Mouse (Mus musculus) midbrain, embryonic 14.5 days (tissue): ENCODE results near the gene Ap1s1. TPM values are rescaled to one million over a fixed set of nuclear protein-coding genes. Genes with fewer than 3 reads are reported as not detected.

Experiments used
- ATAC-seq: fragments of 200-750 bp; cut with Nextera tagmentation; 2 replicates; pipeline ENCODE4 v1.8.0; 2017; ENCODE audit warnings: moderate number of reproducible peaks, moderate library complexity; ENCODE audit not compliant: low FRiP score, low TSS enrichment
- DNase-seq: peaks from one replicate; pipeline ENCODE4 v3.0.0-alpha.2; 2015
- H3K27ac ChIP-seq: fragments of 300-500 bp; sonication (generic); replicated peaks from 2 replicates; pipeline ENCODE4 v1.5.1; 2014; ENCODE audit warnings: mild to moderate bottlenecking, low read depth, low read length, moderate library complexity
- H3K27me3 ChIP-seq: fragments of 300-500 bp; sonication (generic); 2 replicates; pipeline ENCODE4 v1.6.1; 2014; ENCODE audit warnings: low read length, control low read depth, mixed read lengths; ENCODE audit not compliant: control insufficient read depth, insufficient read depth
- H3K36me3 ChIP-seq: fragments of 300-500 bp; sonication (generic); 2 replicates; pipeline ENCODE4 v1.6.1; 2014; ENCODE audit warnings: low read length, control low read depth; ENCODE audit not compliant: control insufficient read depth, insufficient read depth
- H3K4me1 ChIP-seq: fragments of 300-500 bp; sonication (generic); 2 replicates; pipeline ENCODE4 v1.6.1; 2014; ENCODE audit warnings: mild to moderate bottlenecking, antibody characterized with exemption, low read length, control low read depth; ENCODE audit not compliant: control insufficient read depth, insufficient read depth
- H3K4me2 ChIP-seq: fragments of 300-500 bp; sonication (generic); 2 replicates; pipeline ENCODE4 v1.6.1; 2014; ENCODE audit warnings: mild to moderate bottlenecking, low read length, moderate library complexity
- H3K4me3 ChIP-seq: fragments of 300-500 bp; sonication (generic); replicated peaks from 2 replicates; pipeline ENCODE4 v1.5.1; 2014; ENCODE audit warnings: low read depth, low read length
- H3K9ac ChIP-seq: fragments of 300-500 bp; sonication (generic); replicated peaks from 2 replicates; pipeline ENCODE4 v1.6.1; 2014; ENCODE audit warnings: mild to moderate bottlenecking, low read length, moderate library complexity
- H3K9me3 ChIP-seq: fragments of 300-500 bp; sonication (generic); 2 replicates; pipeline ENCODE4 v1.6.1; 2016; ENCODE audit warnings: low read length, control low read depth, mixed read lengths; ENCODE audit not compliant: control insufficient read depth
- WGBS: fragments of 180-500 bp; shearing (Covaris S2); extraction: QIAGEN DNeasy Blood & Tissue Kit; methylation state at CpG from one replicate; pipeline ENCODE4 v1.1.7; 2014; 5-methylcytosine and 5-hydroxymethylcytosine counted together
- polyA plus RNA-seq: library from polyadenylated mRNA; unstranded; fragments of >200 nt; fragmentation: Nextera tagmentation; extraction: Ambion mirVana; gene quantifications from 2 replicates; pipeline ENCODE4 v1.2.1, GENCODE M21; 2014

The Ap1s1 gene
- 214 and 238 TPM in 2 replicates for polyA plus RNA-seq

- Histone ChIP-seq H3K27ac (peak within 1 kb of the TSS; percentile 85), H3K4me3 (peak within 1 kb of the TSS; percentile 69), H3K4me1 (peaks cover 17% of the 10 kb centered on the region), H3K9me3 (no peaks in the 10 kb centered on the region), H3K9ac (peak within 1 kb of the TSS; percentile 77), H3K4me2 (peak within 1 kb of the TSS; percentile 86), H3K27me3 (no peaks in the 10 kb centered on the region), H3K36me3 (peaks cover 15% of the 10 kb centered on the region)
- 1% methylated on average over 48 of the region's 48 CpGs for WGBS
- DNase-seq, result peak; percentile 100
- peak; percentile 93 for ATAC-seq
These were observed at the start of gene Ap1s1 for GRCm38 (mm10) chr5:137045402-137046323. Gene Ap1s1 (minus strand): TSS chr5:137046135.

- no peaks in the 10 kb centered on the region for H3K36me3 ChIP-seq
- H3K4me3 ChIP-seq, result no peak overlapping the region
- H3K9ac ChIP-seq, result no peak overlapping the region
- ATAC-seq (no peak), DNase-seq (no peak)
- no peaks in the 10 kb centered on the region for H3K9me3 ChIP-seq
- no peak overlapping the region for H3K4me2 ChIP-seq
- 88% methylated on average over 10 of the region's 10 CpGs for WGBS
- no peaks in the 10 kb centered on the region for H3K27me3 ChIP-seq
- H3K27ac ChIP-seq, result no peak overlapping the region
- H3K4me1 ChIP-seq, result no peaks in the 10 kb centered on the region
These were observed 49.2 kb upstream of the Ap1s1 start for GRCm38 (mm10) chr5:137095135-137095534.

- no peaks in the 10 kb centered on the region for H3K27me3 ChIP-seq
- H3K27ac ChIP-seq, result no peak overlapping the region
- ATAC-seq (no peak), DNase-seq (no peak)
- no peaks in the 10 kb centered on the region for H3K36me3 ChIP-seq
- no peaks in the 10 kb centered on the region for H3K4me1 ChIP-seq
- H3K4me2 ChIP-seq, result no peak overlapping the region
- no peak overlapping the region for H3K4me3 ChIP-seq
- 84% methylated on average over 9 of the region's 9 CpGs for WGBS
- H3K9me3 ChIP-seq, result no peaks in the 10 kb centered on the region
- no peak overlapping the region for H3K9ac ChIP-seq
These were observed 47.8 kb upstream of the Ap1s1 start for GRCm38 (mm10) chr5:137093720-137094119.

GRCm38 (mm10) chr5:137091560-137091959 is 45.6 kb upstream of the Ap1s1 start:
- 69% methylated on average over 6 of the region's 6 CpGs for WGBS
- no peak overlapping the region for H3K4me2 ChIP-seq

DNA sequence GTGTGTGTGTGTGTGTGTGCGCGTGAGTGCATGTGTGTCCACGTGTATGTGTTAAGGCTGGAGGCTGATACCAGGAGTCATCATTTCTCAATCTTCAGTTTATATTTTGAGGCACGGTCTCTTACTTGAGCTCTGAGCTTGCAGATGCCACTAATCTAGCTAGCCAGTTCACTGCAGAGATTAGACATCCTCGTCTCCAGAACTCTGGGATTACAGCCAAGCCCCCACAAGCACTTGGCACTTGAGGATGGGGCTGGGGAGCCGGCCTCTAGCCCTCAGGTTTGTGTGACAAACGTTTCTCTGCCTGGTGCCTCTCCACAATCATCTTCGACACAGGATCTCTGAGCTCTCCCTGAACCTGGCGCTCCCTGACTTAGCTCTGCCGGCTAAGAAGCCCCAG is 44.9 kb upstream of the Ap1s1 start:
- H3K4me2 ChIP-seq, result no peak overlapping the region
- 76% methylated on average over 10 of the region's 10 CpGs for WGBS
- no peak for DNase-seq
- H3K36me3 ChIP-seq, result no peaks in the 10 kb centered on the region
- no peak overlapping the region for H3K4me3 ChIP-seq
- H3K4me1 ChIP-seq, result no peaks in the 10 kb centered on the region
- H3K27ac ChIP-seq, result no peak overlapping the region
- H3K27me3 ChIP-seq, result no peaks in the 10 kb centered on the region
- no peaks in the 10 kb centered on the region for H3K9me3 ChIP-seq
- no peak for ATAC-seq
- no peak overlapping the region for H3K9ac ChIP-seq

More at GRCm38 (mm10) chr5:137091560-137091959, 45.6 kb upstream of the Ap1s1 start:
- no peaks in the 10 kb centered on the region for H3K27me3 ChIP-seq
- H3K27ac ChIP-seq, result no peak overlapping the region
- H3K9ac ChIP-seq, result no peak overlapping the region
- H3K9me3 ChIP-seq, result no peaks in the 10 kb centered on the region
- H3K4me1 ChIP-seq, result no peaks in the 10 kb centered on the region
- H3K36me3 ChIP-seq, result no peaks in the 10 kb centered on the region
- DNase-seq, result no peak
- no peak overlapping the region for H3K4me3 ChIP-seq
- no peak for ATAC-seq

DNA sequence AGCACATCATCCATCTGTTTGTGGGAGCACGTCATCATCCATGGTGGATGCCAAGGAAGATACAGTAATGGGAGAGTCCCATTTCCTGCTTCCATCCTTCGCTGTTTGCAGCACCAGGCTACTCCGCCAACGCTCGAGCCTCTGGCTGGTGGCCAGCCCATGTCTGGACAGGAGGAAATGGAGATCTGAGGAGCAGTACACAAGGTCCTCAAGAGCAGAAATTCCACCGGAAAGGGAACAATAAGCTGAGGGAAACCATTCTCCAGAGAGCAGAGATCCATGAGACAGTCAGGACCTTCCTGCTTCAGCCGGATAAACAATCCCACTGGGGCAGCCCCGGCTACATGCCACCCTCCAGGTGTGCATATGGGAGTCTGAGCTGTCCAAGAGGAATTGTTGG is 41.5 kb upstream of the Ap1s1 start:
- no peaks in the 10 kb centered on the region for H3K4me1 ChIP-seq
- H3K4me3 ChIP-seq, result no peak overlapping the region
- no peaks in the 10 kb centered on the region for H3K36me3 ChIP-seq
- 97% methylated on average over 8 of the region's 8 CpGs for WGBS
- H3K4me2 ChIP-seq, result no peak overlapping the region
- no peaks in the 10 kb centered on the region for H3K9me3 ChIP-seq
- ATAC-seq (no peak), DNase-seq (no peak)
- no peak overlapping the region for H3K27ac ChIP-seq
- no peaks in the 10 kb centered on the region for H3K27me3 ChIP-seq
- no peak overlapping the region for H3K9ac ChIP-seq

DNA sequence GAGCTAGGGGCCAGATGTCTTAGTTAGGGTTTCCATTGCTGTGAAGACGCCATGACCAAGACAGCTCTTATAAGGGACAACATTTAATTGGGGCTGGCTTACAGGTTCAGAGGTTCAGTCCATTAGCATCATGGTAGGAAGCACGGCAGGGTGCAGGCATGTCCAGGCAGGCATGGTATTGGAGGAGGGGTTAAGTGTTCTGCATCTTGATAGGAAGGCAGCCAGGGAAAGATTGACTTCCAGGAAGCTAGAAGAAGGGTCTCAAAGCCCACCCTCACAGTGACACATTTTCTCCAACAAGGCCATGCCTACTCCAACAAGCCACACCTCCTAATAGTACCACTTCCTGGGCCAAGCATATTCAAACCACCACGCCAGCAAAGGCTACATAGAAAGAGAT is 39.8 kb upstream of the Ap1s1 start:
- Histone ChIP-seq H3K9me3 (no peaks in the 10 kb centered on the region), H3K4me1 (no peaks in the 10 kb centered on the region), H3K4me3 (no peak overlapping the region), H3K27ac (no peak overlapping the region), H3K4me2 (no peak overlapping the region), H3K9ac (no peak overlapping the region), H3K27me3 (no peaks in the 10 kb centered on the region), H3K36me3 (no peaks in the 10 kb centered on the region)
- no peak for ATAC-seq
- WGBS, result 78% methylated on average over 3 of the region's 3 CpGs
- no peak for DNase-seq

DNA sequence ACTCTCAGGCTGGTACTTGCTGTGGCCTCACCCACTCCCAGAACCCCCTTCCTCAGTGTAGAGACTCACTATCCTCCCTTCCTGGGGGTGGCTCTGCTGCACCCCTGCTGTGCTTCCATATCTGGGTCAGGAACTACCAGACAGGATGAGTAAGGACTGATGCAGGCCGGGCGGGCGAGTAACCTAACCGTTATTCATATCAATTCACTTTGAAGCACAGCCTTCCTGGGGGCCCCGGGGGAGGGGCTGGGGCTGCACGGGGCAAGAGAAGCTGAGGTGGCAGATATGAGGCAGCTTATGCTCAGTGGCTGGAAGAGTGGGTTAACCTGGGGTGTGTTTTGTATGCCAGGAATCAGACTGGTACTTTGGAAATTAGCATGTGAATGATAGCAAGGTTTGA is 39.1 kb upstream of the Ap1s1 start:
- DNase-seq (no peak), ATAC-seq (no peak)
- no peak overlapping the region for H3K27ac ChIP-seq
- H3K9me3 ChIP-seq, result no peaks in the 10 kb centered on the region
- no peak overlapping the region for H3K4me2 ChIP-seq
- no peaks in the 10 kb centered on the region for H3K36me3 ChIP-seq
- no peaks in the 10 kb centered on the region for H3K4me1 ChIP-seq
- H3K4me3 ChIP-seq, result no peak overlapping the region
- WGBS, result 85% methylated on average over 6 of the region's 6 CpGs
- no peak overlapping the region for H3K9ac ChIP-seq
- H3K27me3 ChIP-seq, result no peaks in the 10 kb centered on the region

- H3K9ac ChIP-seq, result no peak overlapping the region
These were observed 37.1 kb upstream of the Ap1s1 start for GRCm38 (mm10) chr5:137083051-137083450.

More at GRCm38 (mm10) chr5:137083051-137083450, 37.1 kb upstream of the Ap1s1 start:
- ATAC-seq (no peak), DNase-seq (no peak)
- WGBS, result 93% methylated on average over 4 of the region's 4 CpGs
- no peaks in the 10 kb centered on the region for H3K36me3 ChIP-seq
- no peaks in the 10 kb centered on the region for H3K4me1 ChIP-seq
- no peaks in the 10 kb centered on the region for H3K27me3 ChIP-seq
- H3K4me2 ChIP-seq, result no peak overlapping the region
- H3K4me3 ChIP-seq, result no peak overlapping the region
- no peaks in the 10 kb centered on the region for H3K9me3 ChIP-seq
- no peak overlapping the region for H3K27ac ChIP-seq
